Mouse (Mus musculus): ENCODE data around the gene Frmd4a. TPM values are rescaled to one million over a fixed set of nuclear protein-coding genes. Genes with fewer than 3 reads are reported as not detected.

Gene Frmd4a
- total RNA-seq (2017), result 3.1 and 5.2 TPM in 2 replicates

DNA sequence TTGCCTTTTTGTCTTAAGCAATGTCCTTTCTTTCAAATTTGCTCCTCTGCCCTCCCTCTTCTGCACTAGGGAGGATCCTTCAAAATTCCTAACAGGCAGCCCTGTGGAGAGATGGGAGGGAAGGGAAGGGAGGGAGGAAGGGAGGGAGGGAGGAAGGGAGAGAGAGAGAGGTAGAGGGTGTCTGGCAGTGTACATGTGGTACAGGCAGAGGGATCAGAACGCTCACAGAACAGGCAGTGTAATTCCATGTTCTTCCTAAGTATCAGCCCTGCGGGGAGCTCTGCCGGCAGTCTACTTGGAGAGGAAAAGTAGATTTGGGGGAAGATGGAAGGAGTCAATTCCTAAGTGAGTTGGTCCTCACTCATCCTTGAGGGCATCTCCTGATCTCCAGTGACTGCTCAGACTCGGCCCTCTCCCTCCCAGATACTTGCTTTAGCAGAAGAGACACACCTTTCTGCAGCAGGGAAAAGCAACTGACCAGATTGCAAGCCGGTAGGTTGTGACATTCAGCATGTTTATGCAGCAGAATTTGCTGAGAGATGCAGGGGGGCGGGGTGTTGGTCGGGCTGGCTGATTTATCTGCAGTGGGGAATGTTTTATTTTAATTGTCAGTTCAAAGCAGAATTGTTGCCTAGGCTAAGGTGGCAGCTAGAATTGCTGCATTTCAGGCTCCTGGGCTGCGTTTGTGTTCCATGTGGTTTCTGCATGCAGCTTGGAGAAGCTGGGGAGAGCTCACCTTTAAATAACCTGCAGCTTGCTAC is at the start of gene Frmd4a:
Gene Frmd4a (plus strand): TSS at position 190 of the 761 bp plus-strand sequence.
- no peak for ATAC-seq (ENCODE audit: extremely low read depth, insufficient number of reproducible peaks, low FRiP score, poor library complexity, severe bottlenecking)

DNA sequence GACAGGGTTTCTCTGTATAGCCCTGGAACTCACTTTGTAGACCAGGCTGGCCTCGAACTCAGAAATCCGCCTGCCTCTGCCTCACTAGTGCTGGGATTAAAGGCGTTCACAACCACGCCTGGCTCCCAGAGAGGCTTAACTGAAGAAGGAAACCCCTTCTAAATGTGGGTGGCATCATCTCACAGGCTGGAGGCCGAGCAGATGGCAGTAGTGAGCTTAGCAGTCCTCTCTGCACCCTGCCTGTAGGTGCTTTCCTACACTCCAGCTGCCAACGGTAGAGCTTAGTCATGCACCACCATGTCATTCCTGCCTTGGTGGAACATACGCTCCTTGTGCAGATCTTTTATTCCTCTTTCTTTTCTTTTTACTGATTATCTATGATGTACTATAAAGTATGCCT is 28.6 kb upstream of the Frmd4a start:
- no peak for ATAC-seq (ENCODE audit: extremely low read depth, insufficient number of reproducible peaks, low FRiP score, poor library complexity, severe bottlenecking)

DNA sequence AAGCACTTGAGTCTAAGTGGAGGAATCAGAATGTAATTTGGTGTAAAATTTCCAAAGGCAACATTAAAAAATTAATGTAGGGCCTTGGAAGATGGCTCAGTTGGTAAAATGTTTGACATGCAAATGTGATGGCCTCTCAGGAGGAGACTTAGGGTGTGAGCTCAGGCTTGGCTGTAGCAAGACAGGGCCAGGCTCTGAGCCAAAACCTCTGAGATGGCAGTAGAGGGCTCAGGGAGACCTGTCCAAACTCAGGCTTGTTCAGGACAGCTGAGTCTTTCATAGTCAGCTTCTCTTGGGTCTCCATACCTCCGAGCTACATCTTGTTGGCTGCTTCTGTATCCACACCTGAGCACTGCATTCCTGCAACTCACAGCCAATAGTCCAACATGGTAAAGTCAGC is 27.1 kb upstream of the Frmd4a start:
- no peak for ATAC-seq (ENCODE audit: extremely low read depth, insufficient number of reproducible peaks, low FRiP score, poor library complexity, severe bottlenecking)

DNA sequence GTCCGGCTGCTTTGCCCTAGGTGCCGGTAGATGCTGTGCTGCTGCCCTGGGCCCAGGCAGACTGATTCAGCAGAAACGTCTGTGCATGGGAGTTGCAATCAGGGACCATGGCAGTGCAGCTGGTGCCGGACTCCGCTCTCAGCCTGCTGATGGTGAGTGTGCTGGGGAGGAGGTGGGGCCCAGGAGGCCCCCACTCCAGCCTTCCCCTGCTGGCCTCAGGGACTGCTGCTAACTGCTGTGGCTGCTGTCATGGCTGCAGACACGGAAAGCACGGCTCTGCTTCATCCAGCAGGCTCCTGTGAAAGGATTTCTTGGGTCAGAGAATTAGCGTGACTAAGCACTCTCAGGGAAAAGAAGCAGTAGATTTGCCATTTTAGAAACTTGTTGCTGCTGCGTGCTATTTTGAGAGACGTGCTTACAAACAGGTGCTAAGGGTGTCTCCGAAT is 937 bp downstream of the Frmd4a start:
- no peak for ATAC-seq (ENCODE audit: extremely low read depth, insufficient number of reproducible peaks, low FRiP score, poor library complexity, severe bottlenecking)

DNA sequence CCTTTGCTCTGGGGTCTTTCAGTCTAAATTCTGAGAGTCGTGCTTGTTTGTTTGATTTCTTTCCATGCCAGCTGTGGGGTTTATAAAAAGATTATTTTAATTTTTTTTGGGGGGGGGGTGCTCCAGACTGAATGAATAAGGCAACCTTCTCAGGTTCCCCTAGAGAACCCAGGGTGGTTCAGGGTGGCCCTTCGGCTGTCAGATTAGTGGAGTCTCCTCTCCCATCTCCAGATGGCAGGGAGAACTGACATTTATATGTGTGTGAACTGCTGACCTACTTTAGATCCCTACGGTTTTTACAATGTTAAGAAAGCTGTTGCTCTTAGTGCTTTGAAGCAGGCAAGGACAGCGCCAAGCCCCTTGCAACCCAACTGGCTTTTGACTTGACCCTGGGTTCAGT is 1.4 kb downstream of the Frmd4a start:
- no peak for ATAC-seq (ENCODE audit: extremely low read depth, insufficient number of reproducible peaks, low FRiP score, poor library complexity, severe bottlenecking)

DNA sequence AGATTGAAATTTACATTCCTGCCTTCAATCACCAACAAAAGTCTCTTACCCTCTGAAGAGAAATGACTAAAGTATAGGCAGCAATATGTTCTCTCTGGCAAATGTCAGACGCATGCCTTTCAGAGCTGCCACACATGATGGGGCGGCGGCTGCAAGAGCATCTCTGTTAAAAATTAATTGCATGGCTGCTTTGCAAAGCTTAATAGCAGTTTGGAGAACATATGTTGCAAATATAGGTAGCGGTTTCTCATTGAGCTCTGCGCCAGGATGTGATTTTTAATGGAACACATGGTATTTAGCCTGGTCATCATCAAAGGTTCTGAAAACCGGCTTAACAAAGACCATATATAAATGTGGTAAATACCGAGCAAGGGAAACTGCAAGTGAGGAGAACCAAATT is 7.4 kb downstream of the Frmd4a start:
- no peak for ATAC-seq (ENCODE audit: extremely low read depth, insufficient number of reproducible peaks, low FRiP score, poor library complexity, severe bottlenecking)

DNA sequence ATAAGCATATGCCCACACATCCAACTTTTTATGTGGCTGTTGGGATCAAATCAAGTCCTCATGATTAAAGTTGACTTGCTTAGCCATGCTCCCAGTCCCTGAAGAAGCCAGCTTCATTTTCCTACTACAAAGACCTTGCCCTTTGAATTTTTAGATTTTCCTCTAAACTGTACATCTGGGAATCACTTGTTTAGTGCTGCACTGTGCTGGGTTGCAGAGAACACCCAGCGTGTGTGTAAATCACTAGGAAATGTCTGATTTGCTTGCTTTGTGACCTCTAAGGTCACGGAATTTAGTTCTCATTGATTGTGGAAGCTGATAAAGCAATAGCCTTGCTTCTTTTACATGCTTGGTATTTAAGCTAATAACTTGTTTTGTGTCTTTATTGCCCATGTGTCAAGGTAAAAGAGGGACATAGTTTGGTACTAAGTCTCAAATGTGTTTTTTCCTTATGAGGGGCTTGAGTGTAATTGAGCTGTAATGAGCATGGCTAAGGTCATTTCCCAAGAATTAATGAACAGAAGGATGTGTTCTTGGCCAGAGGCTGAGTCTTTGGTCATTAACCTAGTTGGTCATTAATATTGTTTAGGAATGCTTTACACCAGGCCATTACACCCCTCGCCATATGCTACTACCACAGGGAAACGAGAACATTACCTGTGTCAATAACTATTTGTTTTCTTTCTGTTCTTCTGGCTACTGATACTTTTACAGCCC is 11.7 kb downstream of the Frmd4a start:
- no peak for ATAC-seq (ENCODE audit: extremely low read depth, insufficient number of reproducible peaks, low FRiP score, poor library complexity, severe bottlenecking)

DNA sequence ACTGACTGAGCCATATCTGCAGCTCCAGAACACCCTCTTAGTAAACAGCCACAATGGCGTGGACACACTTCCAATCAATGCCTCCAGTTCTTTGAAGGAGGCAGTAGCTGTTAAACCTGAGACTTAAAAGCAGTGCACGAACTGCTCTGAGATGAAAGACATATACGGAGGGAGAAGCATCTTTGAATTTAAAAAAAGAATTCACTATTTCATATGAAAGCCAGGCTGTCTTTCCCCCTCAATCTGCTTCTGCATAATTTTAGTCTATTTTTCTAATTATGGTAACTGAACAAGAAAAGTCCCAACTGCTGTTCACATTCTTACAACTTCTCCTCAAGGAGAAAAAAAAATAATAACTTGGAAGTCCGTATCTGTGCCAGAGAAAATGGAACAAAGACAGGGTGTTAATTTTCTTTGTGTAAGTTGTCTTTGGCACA is 18.7 kb downstream of the Frmd4a start:
- no peak for ATAC-seq (ENCODE audit: extremely low read depth, insufficient number of reproducible peaks, low FRiP score, poor library complexity, severe bottlenecking)

DNA sequence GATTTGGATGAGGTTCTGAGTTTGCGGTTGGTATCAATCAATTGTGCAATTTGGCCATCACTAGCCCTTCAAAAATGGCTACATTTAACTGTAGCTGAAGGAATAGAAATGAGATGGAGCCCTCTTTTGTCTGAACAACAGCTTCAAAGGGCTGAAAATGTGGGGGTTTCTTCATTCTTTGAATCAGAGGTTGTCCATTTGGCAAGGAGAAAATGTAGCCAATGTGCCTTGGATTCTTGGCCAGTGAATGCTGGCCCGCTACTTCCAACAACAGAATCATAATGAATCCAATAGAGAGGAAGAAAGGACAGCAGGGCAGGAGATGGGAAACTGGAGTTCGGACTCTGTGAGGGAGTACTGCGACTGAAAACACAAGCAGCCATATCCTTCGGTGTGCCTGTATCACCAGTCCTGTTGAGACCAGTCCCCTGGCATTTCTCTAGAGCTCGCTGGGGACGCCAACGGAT is 19.2 kb downstream of the Frmd4a start:
- ATAC-seq (ENCODE audit: extremely low read depth, insufficient number of reproducible peaks, low FRiP score, poor library complexity, severe bottlenecking), result no peak

DNA sequence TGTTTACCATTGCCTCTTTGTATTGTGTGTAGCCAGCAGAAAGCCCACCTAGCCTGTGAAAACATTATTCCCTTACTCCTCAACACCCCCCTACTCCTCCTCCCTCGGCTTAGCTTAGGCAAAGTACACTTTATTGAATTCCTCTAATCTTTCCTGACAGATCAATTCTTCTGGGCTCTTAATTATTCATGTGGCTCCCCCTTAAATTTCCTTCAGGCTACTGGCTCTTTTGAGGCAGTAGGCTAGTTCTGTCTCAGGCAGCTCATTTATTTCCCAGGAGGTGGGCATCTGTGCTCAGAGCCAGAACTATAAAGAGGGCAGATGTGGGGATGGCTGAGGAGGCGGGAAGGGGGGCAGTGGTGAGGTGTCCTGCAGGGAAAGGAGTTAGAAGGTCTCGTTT is 24.5 kb downstream of the Frmd4a start:
- no peak for ATAC-seq (ENCODE audit: extremely low read depth, insufficient number of reproducible peaks, low FRiP score, poor library complexity, severe bottlenecking)

DNA sequence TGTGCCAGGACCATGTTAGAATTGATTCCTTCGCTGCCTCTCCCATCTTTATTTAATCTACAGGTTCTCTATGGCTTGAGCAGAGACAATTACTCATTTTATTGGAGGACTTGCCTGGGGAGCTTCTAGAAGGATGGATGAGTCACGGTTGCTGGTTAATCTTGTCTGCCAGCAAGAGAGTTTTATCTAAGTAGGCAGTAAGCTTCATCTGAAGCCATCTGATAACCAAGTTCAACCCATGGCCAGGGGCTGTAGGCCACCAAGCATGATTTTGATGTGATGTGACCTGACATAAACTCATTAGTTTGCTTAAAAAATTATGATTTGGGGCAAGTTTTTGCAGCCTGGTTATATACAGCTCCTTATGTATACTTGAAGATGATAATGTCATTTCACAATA is 38.0 kb downstream of the Frmd4a start:
- ATAC-seq (ENCODE audit: extremely low read depth, insufficient number of reproducible peaks, low FRiP score, poor library complexity, severe bottlenecking), result no peak

DNA sequence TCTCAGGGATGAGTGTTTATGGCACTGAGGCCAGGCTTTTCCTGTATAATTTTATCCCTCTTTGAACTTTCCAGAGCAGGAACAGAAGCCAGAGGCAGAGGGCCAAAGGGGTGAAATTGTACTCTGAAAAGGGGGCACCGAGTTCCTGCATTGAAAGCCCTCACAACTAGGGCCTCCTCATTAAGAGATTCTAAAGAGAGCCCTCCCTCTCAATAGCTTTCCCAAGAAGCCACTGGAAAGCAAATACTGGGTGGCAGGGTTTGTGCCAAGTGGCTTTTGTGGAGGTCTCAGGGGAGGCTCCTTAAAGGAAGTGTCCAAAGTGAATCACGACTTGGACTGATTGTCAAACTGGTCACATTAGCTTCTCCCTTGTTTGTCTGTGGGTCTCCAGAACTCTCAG is 43.2 kb downstream of the Frmd4a start:
- ATAC-seq (ENCODE audit: extremely low read depth, insufficient number of reproducible peaks, low FRiP score, poor library complexity, severe bottlenecking), result no peak

DNA sequence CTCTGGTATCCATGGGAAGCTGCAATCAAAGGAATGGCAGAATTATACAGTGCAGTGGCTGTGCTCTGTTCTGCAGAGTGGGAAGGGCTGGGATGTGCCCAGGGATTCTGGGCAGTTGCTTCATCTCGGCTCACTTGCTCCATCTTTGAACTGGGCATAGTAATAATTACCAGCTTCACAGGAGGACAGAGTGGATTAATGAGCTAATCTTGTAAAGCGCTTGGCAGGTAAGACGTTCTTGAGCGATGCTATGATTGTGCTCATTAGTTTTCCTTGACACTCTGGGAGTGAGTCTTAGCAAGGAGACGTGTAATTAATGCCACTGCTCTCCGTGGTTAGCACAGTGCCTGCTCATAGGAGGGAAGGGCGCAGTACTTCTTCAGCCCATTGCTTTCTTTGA is 54.3 kb downstream of the Frmd4a start:
- no peak for ATAC-seq (ENCODE audit: extremely low read depth, insufficient number of reproducible peaks, low FRiP score, poor library complexity, severe bottlenecking)

DNA sequence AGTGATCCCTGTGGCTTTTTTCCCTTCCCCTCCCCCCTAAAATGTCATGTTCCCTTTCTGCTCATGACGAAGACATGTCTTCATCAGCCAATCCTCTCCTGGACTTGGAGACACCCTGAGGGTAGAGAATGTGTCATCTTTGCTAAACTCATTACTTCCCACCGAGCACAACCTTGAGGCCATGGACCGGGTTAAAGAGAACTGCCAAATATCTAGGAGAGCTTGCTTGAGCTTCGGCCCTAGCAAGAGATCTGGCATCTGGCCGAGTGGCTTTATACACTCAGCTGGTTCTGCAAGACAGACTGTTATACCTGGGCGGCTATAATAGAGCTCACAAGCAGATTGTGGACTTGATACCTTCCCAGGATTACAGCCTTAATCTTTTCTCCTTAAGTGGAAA is 66.4 kb downstream of the Frmd4a start:
- ATAC-seq (ENCODE audit: extremely low read depth, insufficient number of reproducible peaks, low FRiP score, poor library complexity, severe bottlenecking), result no peak

DNA sequence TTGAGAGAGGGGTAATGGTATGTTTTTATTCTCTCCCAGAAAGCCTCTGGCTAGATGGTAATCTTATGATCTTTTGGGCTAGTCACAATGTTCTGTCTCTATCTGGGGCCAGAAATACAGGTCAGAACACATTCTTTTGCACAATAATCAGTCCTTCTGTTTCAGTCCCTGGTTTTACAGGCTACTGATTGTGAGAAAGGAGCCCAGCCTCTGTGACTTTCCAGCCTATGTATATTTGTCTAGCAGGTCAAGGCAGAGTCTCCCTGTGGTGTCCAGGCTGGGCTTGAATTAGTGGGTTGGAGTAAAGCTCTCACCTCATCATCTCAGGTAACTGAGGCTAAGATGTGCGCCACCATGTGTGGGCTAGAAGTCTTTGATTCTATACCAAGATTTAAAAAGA is 80.1 kb downstream of the Frmd4a start:
- ATAC-seq (ENCODE audit: extremely low read depth, insufficient number of reproducible peaks, low FRiP score, poor library complexity, severe bottlenecking), result no peak

DNA sequence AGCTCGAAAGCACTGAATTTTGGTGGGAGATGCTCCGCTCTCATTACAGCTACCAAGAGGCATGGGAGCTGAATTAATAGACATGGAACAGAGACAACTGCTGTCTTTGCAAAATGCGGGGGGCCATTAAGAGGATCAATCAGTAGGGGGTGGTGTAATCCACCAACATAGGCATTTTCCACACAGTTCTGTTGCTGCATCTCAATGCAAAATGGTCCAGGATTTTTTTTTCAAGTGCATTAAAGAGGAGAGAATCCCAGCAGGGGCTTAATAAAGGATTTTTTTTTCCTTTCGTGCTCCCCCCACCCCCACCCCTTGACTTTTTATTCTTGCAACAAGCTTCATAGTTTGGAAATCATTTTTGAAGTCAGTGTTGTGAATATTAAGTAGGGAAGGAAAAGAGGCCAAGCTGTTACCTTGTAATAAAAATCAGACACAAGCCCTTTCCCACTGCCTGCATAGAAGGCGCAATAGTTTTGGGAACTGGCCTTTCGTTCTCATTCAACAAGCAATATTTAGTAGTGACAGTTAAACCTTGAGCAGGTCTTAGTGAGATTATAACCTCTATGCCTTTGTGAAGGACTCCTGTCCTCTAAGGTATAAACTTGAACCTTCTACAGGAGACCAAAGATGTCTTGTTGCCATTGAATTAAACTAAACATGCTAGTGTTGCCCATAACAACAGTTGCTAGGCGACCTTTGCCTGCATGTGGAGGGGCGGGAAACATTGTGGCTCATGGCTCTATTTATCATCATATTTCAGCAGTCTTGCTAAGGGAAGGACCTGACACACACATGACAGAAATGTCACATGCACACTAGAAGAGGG is 81.6 kb downstream of the Frmd4a start:
- no peak for ATAC-seq (ENCODE audit: extremely low read depth, insufficient number of reproducible peaks, low FRiP score, poor library complexity, severe bottlenecking)

DNA sequence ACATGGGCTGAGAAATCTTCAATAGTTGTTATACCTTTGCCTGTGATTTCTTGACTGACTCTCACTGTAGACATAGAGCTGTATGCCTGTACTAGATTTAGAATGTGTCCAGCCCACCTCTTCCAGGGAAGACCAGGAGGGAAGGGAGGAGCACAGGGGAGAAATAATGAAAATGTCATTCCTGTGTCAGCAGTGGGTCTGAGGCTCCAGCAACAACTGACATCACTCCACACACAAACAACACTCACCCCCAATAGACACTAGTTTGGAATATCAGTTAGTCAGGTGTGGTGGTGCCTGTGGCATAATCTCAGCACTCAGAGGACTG is 82.2 kb downstream of the Frmd4a start:
- ATAC-seq (ENCODE audit: extremely low read depth, insufficient number of reproducible peaks, low FRiP score, poor library complexity, severe bottlenecking), result no peak

DNA sequence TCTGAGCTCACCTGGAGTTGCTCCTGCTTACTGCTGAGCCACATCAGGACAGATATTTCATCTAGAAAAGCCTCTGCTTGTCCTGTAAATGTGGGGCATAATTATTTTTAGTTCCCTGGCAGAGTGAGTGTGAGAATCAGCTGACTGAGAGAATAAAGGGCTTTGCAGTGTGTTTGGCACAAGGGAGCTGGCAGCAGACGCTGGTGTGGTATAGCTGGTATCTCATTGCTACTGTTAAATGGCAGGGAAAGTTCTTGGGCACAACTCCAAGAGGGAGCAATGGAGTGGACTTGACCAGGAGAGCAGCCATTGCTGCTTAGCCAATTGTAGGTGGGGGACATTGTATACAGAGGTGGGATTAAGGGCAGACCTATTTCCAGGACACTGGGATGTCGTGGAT is 83.9 kb downstream of the Frmd4a start:
- ATAC-seq (ENCODE audit: extremely low read depth, insufficient number of reproducible peaks, low FRiP score, poor library complexity, severe bottlenecking), result no peak

DNA sequence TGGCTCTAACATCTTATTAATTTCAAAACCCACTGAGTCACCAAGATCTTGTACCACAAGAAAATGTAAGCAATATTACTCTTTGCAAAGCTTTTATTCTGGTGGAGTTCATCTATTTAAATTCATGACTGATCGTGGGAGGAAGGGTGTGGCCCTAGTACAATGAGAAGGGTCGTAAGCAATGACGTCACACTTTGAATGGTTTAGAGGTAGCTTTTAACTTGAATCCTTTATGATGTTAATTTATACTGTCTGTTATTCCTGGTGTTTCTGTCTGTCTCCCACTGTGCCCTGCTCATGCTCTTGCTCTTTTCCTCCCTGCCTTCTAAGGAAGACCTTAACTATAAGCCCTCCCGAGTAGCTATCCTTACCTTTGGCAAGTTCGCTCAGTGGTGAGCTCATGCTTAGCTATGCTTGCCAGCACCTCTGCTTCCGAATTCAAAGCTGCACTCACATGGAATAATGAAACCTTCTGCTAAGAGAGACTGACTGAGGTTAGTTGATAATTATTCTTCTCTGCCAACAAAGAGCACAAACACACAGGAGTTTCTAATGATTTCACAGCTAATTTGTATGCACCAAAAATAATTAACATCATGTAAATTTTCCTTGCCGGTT is 95.9 kb downstream of the Frmd4a start:
- no peak for ATAC-seq (ENCODE audit: extremely low read depth, insufficient number of reproducible peaks, low FRiP score, poor library complexity, severe bottlenecking)
